23 mouse cellular contexts compared by ENCODE assay signal in genomic region chr4:130352588-130352987, GRCm38 (mm10). TPM values are rescaled to one million over a fixed set of nuclear protein-coding genes. Genes with fewer than 3 reads are reported as not detected.
A peak's percentile ranks its signal among the peaks of the same experiment; 100 is the strongest.
DNase-seq lines count a peak whose midpoint lies in the region; ATAC-seq and TF ChIP-seq lines count a peak whose summit lies in the region.
"Had no signal": no experiment of that assay in that cellular context is flagged by ENCODE, and none has a peak within 500 bp of the region (broad histone marks: within the 10 kb centered on the region; RNA-seq: fewer than 3 reads in every experiment).

No protein-coding gene starts in this region.

- in situ Hi-C loops in CH12.LX (cut with MboI; ENCODE audit: low pct_ligation_motif_present, low pct_unique_long_range_greater_than_20kb, low sequenced_read_pairs): no loop called here

- TF ChIP-seq POLR2A in kidney, adult 2 months (IDR thresholded peaks at IDR 0.05; ENCODE audit: low read depth, low read length): no peak
- TF ChIP-seq POLR2A in CH12.LX (IDR thresholded peaks at IDR 0.05; ENCODE audit: low read depth, low read length): no peak
- TF ChIP-seq POLR2A in cerebellum, adult 2 months (IDR thresholded peaks at IDR 0.05; ENCODE audit: borderline replicate concordance, insufficient read depth, low read length): no peak

- H3K27ac ChIP-seq in kidney, adult 2 months (ENCODE audit: insufficient read depth, low read depth, low read length): no peak overlapping the region
- H3K27ac ChIP-seq in kidney, embryonic 14.5 days (ENCODE audit: low read depth, low read length): no peak overlapping the region
- H3K27ac ChIP-seq in CH12.LX (ENCODE audit: insufficient read depth, low read depth): no peak overlapping the region
- H3K27ac ChIP-seq in intestine, postnatal 0 days (ENCODE audit: low read depth, low read length): no peak overlapping the region; the same call in 1 of the 2 replicates
- no peak overlapping the region for H3K27ac ChIP-seq in stomach, postnatal 0 days (replicated peaks)
- H3K27ac ChIP-seq in cerebellum, adult 2 months (ENCODE audit: insufficient read depth, low read length): no peak overlapping the region
- H3K27ac ChIP-seq: embryonic facial prominence, embryonic 12.5 days; forebrain, embryonic 15.5 days; hindbrain, embryonic 12.5 days had no signal

- dilution Hi-C loops in CH12.LX (cut with MboI; ENCODE audit: extremely low pct_ligation_motif_present, extremely low pct_unique_long_range_greater_than_20kb, low sequenced_read_pairs): no loop called here

- H3K4me3 ChIP-seq in kidney, adult 2 months (ENCODE audit: insufficient read depth, low read depth, low read length): no peak overlapping the region
- no peak overlapping the region for H3K4me3 ChIP-seq in kidney, embryonic 14.5 days (ENCODE audit: low read length)
- no peak overlapping the region for H3K4me3 ChIP-seq in CH12.LX (replicated peaks in 1 of 3; ENCODE audit: low read depth in 2 of 3, low read length in 2 of 3, poor library complexity in 1 of 3)
- no peak overlapping the region for H3K4me3 ChIP-seq in intestine, postnatal 0 days (ENCODE audit: low read depth, low read length)
- H3K4me3 ChIP-seq in stomach, postnatal 0 days (ENCODE audit: low read depth, low read length): no peak overlapping the region
- no peak overlapping the region for H3K4me3 ChIP-seq in cerebellum, adult 2 months (replicated peaks; ENCODE audit: insufficient read depth, low read depth, low read length)
- H3K4me3 ChIP-seq: embryonic facial prominence, embryonic 12.5 days; forebrain, embryonic 15.5 days; hindbrain, embryonic 12.5 days had no signal

- no peaks in the 10 kb centered on the region for H3K4me1 ChIP-seq in kidney, adult 2 months (ENCODE audit: control insufficient read depth, insufficient read depth, low read length)
- no peaks in the 10 kb centered on the region for H3K4me1 ChIP-seq in kidney, embryonic 14.5 days (ENCODE audit: control insufficient read depth, insufficient read depth, low read length)
- peaks cover 0 to 15% of the 10 kb centered on the region in 2 experiments; a peak in 2 of 4 replicates for H3K4me1 ChIP-seq in CH12.LX (ENCODE audit: control insufficient read depth in 1 of 2, insufficient read depth in 2 of 2)
- no peaks in the 10 kb centered on the region for H3K4me1 ChIP-seq in intestine, postnatal 0 days (replicated peaks; ENCODE audit: control insufficient read depth, insufficient read depth, low read length)
- no peaks in the 10 kb centered on the region for H3K4me1 ChIP-seq in stomach, postnatal 0 days (replicated peaks; ENCODE audit: control insufficient read depth, insufficient read depth)
- H3K4me1 ChIP-seq in cerebellum, adult 2 months (ENCODE audit: control insufficient read depth, insufficient read depth, low read length): no peaks in the 10 kb centered on the region
- H3K4me1 ChIP-seq: embryonic facial prominence, embryonic 12.5 days; forebrain, embryonic 15.5 days; hindbrain, embryonic 12.5 days had no signal

- H3K27me3 ChIP-seq in kidney, adult 2 months (replicated peaks; ENCODE audit: control insufficient read depth, insufficient read depth, low read length): no peaks in the 10 kb centered on the region
- H3K27me3 ChIP-seq in kidney, embryonic 14.5 days (ENCODE audit: control insufficient read depth, insufficient read depth, low read length): no peaks in the 10 kb centered on the region
- no peaks in the 10 kb centered on the region for H3K27me3 ChIP-seq in CH12.LX (replicated peaks)
- H3K27me3 ChIP-seq in intestine, postnatal 0 days (replicated peaks; ENCODE audit: control insufficient read depth, insufficient read depth, low read length): no peaks in the 10 kb centered on the region
- H3K27me3 ChIP-seq in stomach, postnatal 0 days (ENCODE audit: control insufficient read depth, insufficient read depth, low read length): no peaks in the 10 kb centered on the region
- no peaks in the 10 kb centered on the region for H3K27me3 ChIP-seq in cerebellum, adult 2 months (ENCODE audit: control insufficient read depth, insufficient read depth, low read length)
- H3K27me3 ChIP-seq: embryonic facial prominence, embryonic 12.5 days; forebrain, embryonic 15.5 days; hindbrain, embryonic 12.5 days had no signal

- no peaks in the 10 kb centered on the region; the same call in 1 of the 2 replicates for H3K36me3 ChIP-seq in kidney, adult 2 months (ENCODE audit: control insufficient read depth, insufficient read depth, low read length)
- peaks cover 46% of the 10 kb centered on the region for H3K36me3 ChIP-seq in kidney, embryonic 14.5 days (ENCODE audit: control insufficient read depth, insufficient read depth, low read length)
- H3K36me3 ChIP-seq in CH12.LX (replicated peaks in 1 of 2; ENCODE audit: control insufficient read depth in 1 of 2, insufficient read depth in 1 of 2, low read length in 1 of 2): peaks cover 61 to 93% of the 10 kb centered on the region in 2 experiments
- H3K36me3 ChIP-seq in intestine, postnatal 0 days (ENCODE audit: control insufficient read depth, insufficient read depth): peaks cover 32% of the 10 kb centered on the region
- peaks cover 5% of the 10 kb centered on the region; the same call in 1 of the 2 replicates for H3K36me3 ChIP-seq in stomach, postnatal 0 days (ENCODE audit: control insufficient read depth, insufficient read depth, low read length)

- TF ChIP-seq EP300 in CH12.LX (IDR thresholded peaks at IDR 0.05; ENCODE audit: low read length): no peak
- TF ChIP-seq EP300 in stomach, postnatal 0 days (optimal IDR thresholded peaks at IDR 0.05): no peak

- WGBS in kidney, adult 2 months: 68% methylated on average over 7 of the region's 7 CpGs
- 82% methylated on average over 7 of the region's 7 CpGs for WGBS in kidney, embryonic 14.5 days
- WGBS in intestine, postnatal 0 days: 55% methylated on average over 7 of the region's 7 CpGs
- 73% methylated on average over 7 of the region's 7 CpGs for WGBS in stomach, postnatal 0 days
- 92% methylated on average over 7 of the region's 7 CpGs for WGBS in cerebellum, adult 2 months

- no peaks in the 10 kb centered on the region for H3K9me3 ChIP-seq in kidney, embryonic 14.5 days (ENCODE audit: control insufficient read depth, low read length)
- no peaks in the 10 kb centered on the region for H3K9me3 ChIP-seq in CH12.LX (replicated peaks; ENCODE audit: low read length)
- H3K9me3 ChIP-seq in intestine, postnatal 0 days (ENCODE audit: control insufficient read depth): no peaks in the 10 kb centered on the region
- H3K9me3 ChIP-seq in stomach, postnatal 0 days (ENCODE audit: control insufficient read depth, low read length): no peaks in the 10 kb centered on the region
- H3K9me3 ChIP-seq: embryonic facial prominence, embryonic 12.5 days; forebrain, embryonic 15.5 days; hindbrain, embryonic 12.5 days had no signal

- TF ChIP-seq CTCF in kidney, adult 2 months (conservative IDR thresholded peaks at IDR 0.05; ENCODE audit: insufficient read depth, insufficient read length, low read depth, low read length): no peak
- no peak for TF ChIP-seq CTCF in CH12.LX (conservative IDR thresholded peaks at IDR 0.05 in 1 of 2, IDR thresholded peaks at IDR 0.05 in 1 of 2; ENCODE audit: low read depth in 2 of 2, low read length in 2 of 2)
- TF ChIP-seq CTCF in intestine, postnatal 0 days (IDR thresholded peaks at IDR 0.05; ENCODE audit: low read depth): no peak
- no peak for TF ChIP-seq CTCF in stomach, postnatal 0 days (IDR thresholded peaks at IDR 0.05; ENCODE audit: low read depth)
- TF ChIP-seq CTCF in cerebellum, adult 2 months (IDR thresholded peaks at IDR 0.05; ENCODE audit: borderline replicate concordance, insufficient read depth, low read depth, low read length): no peak

- ATAC-seq in kidney, embryonic 14.5 days (ENCODE audit: low FRiP score, low TSS enrichment): no peak
- peak; percentile 94 for ATAC-seq in intestine, postnatal 0 days
- ATAC-seq in stomach, postnatal 0 days (ENCODE audit: low FRiP score, low TSS enrichment): peak; percentile 95
- ATAC-seq: CD4-positive, CD25-positive, alpha-beta regulatory T cell, adult 4 months; forebrain, embryonic 15.5 days had no signal

- TF ChIP-seq RAD21 in CH12.LX (IDR thresholded peaks at IDR 0.05; ENCODE audit: low read depth, low read length): no peak

- H3K9ac ChIP-seq in kidney, embryonic 14.5 days (ENCODE audit: low read depth, low read length): no peak overlapping the region
- no peak overlapping the region for H3K9ac ChIP-seq in CH12.LX (ENCODE audit: insufficient read depth, low read depth)
- H3K9ac ChIP-seq in intestine, postnatal 0 days (ENCODE audit: low read depth, low read length): no peak overlapping the region
- H3K9ac ChIP-seq in stomach, postnatal 0 days (ENCODE audit: low read length): no peak overlapping the region
- H3K9ac ChIP-seq: embryonic facial prominence, embryonic 12.5 days; forebrain, embryonic 15.5 days; hindbrain, embryonic 12.5 days had no signal

- H3K4me2 ChIP-seq in kidney, embryonic 14.5 days (replicated peaks; ENCODE audit: low read depth, low read length): no peak overlapping the region
- no peak overlapping the region for H3K4me2 ChIP-seq in CH12.LX (ENCODE audit: insufficient read depth, low read depth, poor library complexity, severe bottlenecking)
- no peak overlapping the region for H3K4me2 ChIP-seq in intestine, postnatal 0 days (replicated peaks; ENCODE audit: low read depth)
- no peak overlapping the region for H3K4me2 ChIP-seq in stomach, postnatal 0 days (replicated peaks; ENCODE audit: low read depth)
- H3K4me2 ChIP-seq: embryonic facial prominence, embryonic 12.5 days; forebrain, embryonic 15.5 days; hindbrain, embryonic 12.5 days had no signal

- DNase-seq in kidney, adult 2 months: peak; percentile 32
- DNase-seq in CH12.LX (ENCODE audit: extremely low read depth): peak; percentile 24
- peak; percentile 73 for DNase-seq in stomach, postnatal 0 days (ENCODE audit: low spot score)
- DNase-seq in left cerebral cortex, postnatal 14 days (ENCODE audit: low spot score in 2 of 2): no peak
- no peak for DNase-seq in cerebellum, adult 2 months
- DNase-seq: adrenal gland, postnatal 10 days; B cell, adult 2 months; cerebellum, adult 11 months; cerebellum, adult 9-10 months; cerebellum, postnatal 25 days; gastrocnemius, postnatal 36 days; heart, adult 11 months; heart, postnatal 10 days; heart, postnatal 4 days had no signal

- peaks cover 6% of the 10 kb centered on the region for H3K79me2 ChIP-seq in CH12.LX (replicated peaks; ENCODE audit: control insufficient read depth, extremely low read depth, insufficient read depth, poor library complexity, severe bottlenecking)

- intact Hi-C loops in left cerebral cortex, postnatal 14 days (cut with DNase I): no loop called here

RNA-seq across cellular contexts. Expression of gene Zcchc17, which starts 7.2 kb away (rescaled TPM):
- 21.1 and 22.7 TPM in 2 replicates for polyA plus RNA-seq in kidney, adult 2 months (2012; rRNA removed)
- polyA plus RNA-seq in kidney, embryonic 14.5 days (2014; fragmentation: Nextera tagmentation; extraction: Ambion mirVana): 74.2 and 90.7 TPM in 2 replicates
- total RNA-seq in CH12.LX (2012; rRNA removed): 31.7 and 42.6 TPM in 2 replicates
- 51.8 and 54.8 TPM in 2 replicates for total RNA-seq in CH12.LX (2014; rRNA removed)
- 67.7 and 87.4 TPM in 2 replicates for polyA plus RNA-seq in CH12.LX (2012; ENCODE audit: insufficient read length, low read depth)
- polyA plus RNA-seq in intestine, postnatal 0 days (2015; fragmentation: Nextera tagmentation; extraction: Ambion mirVana): 46.4 and 49.2 TPM in 2 replicates
- 44.8 and 50.4 TPM in 2 replicates for polyA plus RNA-seq in stomach, postnatal 0 days (2015; fragmentation: Nextera tagmentation; extraction: Ambion mirVana)
- 10 to 100 TPM; 57.9 to 61.8 TPM for total RNA-seq in left cerebral cortex, postnatal 14 days (2021)
- 87.9 and 89.6 TPM in 2 replicates for polyA plus RNA-seq in cerebellum, adult 2 months (2012; rRNA removed)

RNA-seq across cellular contexts. Expression of gene Snrnp40, which starts 7.3 kb away (rescaled TPM):
- polyA plus RNA-seq in kidney, adult 2 months (2012; rRNA removed): 22.1 and 23.2 TPM in 2 replicates
- 186 and 189 TPM in 2 replicates for polyA plus RNA-seq in kidney, embryonic 14.5 days (2014; fragmentation: Nextera tagmentation; extraction: Ambion mirVana)
- total RNA-seq in CH12.LX (2012; rRNA removed): 108 and 134 TPM in 2 replicates
- total RNA-seq in CH12.LX (2014; rRNA removed): 180 and 184 TPM in 2 replicates
- 128 and 157 TPM in 2 replicates for polyA plus RNA-seq in CH12.LX (2012; ENCODE audit: insufficient read length, low read depth)
- polyA plus RNA-seq in intestine, postnatal 0 days (2015; fragmentation: Nextera tagmentation; extraction: Ambion mirVana): 44.3 and 46.1 TPM in 2 replicates
- polyA plus RNA-seq in stomach, postnatal 0 days (2015; fragmentation: Nextera tagmentation; extraction: Ambion mirVana): 61.6 and 62.9 TPM in 2 replicates
- total RNA-seq in left cerebral cortex, postnatal 14 days (2021): 10 to 100 TPM; 23.5 to 26.3 TPM
- polyA plus RNA-seq in cerebellum, adult 2 months (2012; rRNA removed): 35.7 and 39.5 TPM in 2 replicates

RNA-seq across cellular contexts. Expression of gene Gm10570, which starts 44.1 kb away (rescaled TPM):
- polyA plus RNA-seq in kidney, adult 2 months (2012; rRNA removed): 0.25 and 0.62 TPM in 2 replicates
- not detected in 2 replicates for polyA plus RNA-seq in kidney, embryonic 14.5 days (2014; fragmentation: Nextera tagmentation; extraction: Ambion mirVana)
- not detected in 2 replicates for total RNA-seq in CH12.LX (2012; rRNA removed)
- not detected in 2 replicates for total RNA-seq in CH12.LX (2014; rRNA removed)
- polyA plus RNA-seq in CH12.LX (2012; ENCODE audit: insufficient read length, low read depth): not detected in 2 replicates
- polyA plus RNA-seq in intestine, postnatal 0 days (2015; fragmentation: Nextera tagmentation; extraction: Ambion mirVana): not detected in 2 replicates
- not detected in 2 replicates for polyA plus RNA-seq in stomach, postnatal 0 days (2015; fragmentation: Nextera tagmentation; extraction: Ambion mirVana)
- not detected for total RNA-seq in left cerebral cortex, postnatal 14 days (2021)
- polyA plus RNA-seq in cerebellum, adult 2 months (2012; rRNA removed): 1.6 and 1.7 TPM in 2 replicates
- total RNA-seq: adrenal gland, postnatal 4 days; MEL had no signal
- polyA plus RNA-seq: CD4-positive, CD25-positive, alpha-beta regulatory T cell, adult 4 months; embryonic facial prominence, embryonic 12.5 days; forebrain, embryonic 11.5 days had no signal

RNA-seq across cellular contexts. Expression of gene Fabp3, which starts 44.2 kb away (rescaled TPM):
- polyA plus RNA-seq in kidney, adult 2 months (2012; rRNA removed): 235 and 321 TPM in 2 replicates
- 15.7 and 16.0 TPM in 2 replicates for polyA plus RNA-seq in kidney, embryonic 14.5 days (2014; fragmentation: Nextera tagmentation; extraction: Ambion mirVana)
- total RNA-seq in CH12.LX (2012; rRNA removed): not detected in 2 replicates
- not detected in 2 replicates for total RNA-seq in CH12.LX (2014; rRNA removed)
- polyA plus RNA-seq in CH12.LX (2012; ENCODE audit: insufficient read length, low read depth): 0.38 TPM in 1 of 2 replicates, not detected in the other
- 5.0 and 7.1 TPM in 2 replicates for polyA plus RNA-seq in intestine, postnatal 0 days (2015; fragmentation: Nextera tagmentation; extraction: Ambion mirVana)
- polyA plus RNA-seq in stomach, postnatal 0 days (2015; fragmentation: Nextera tagmentation; extraction: Ambion mirVana): 74.2 and 83.8 TPM in 2 replicates
- total RNA-seq in left cerebral cortex, postnatal 14 days (2021): 100 to 1,000 TPM; 198 to 207 TPM
- 196 and 220 TPM in 2 replicates for polyA plus RNA-seq in cerebellum, adult 2 months (2012; rRNA removed)
- total RNA-seq: MEL had no signal
- polyA plus RNA-seq: CD4-positive, CD25-positive, alpha-beta regulatory T cell, adult 4 months had no signal

Comparison
In these comparisons a context has a peak if more than half of its experiments do, and no peak if none do; other contexts are left out.
1. DNase-seq: peak in kidney, adult 2 months (single experiment), CH12.LX (single experiment) and stomach, postnatal 0 days (single experiment); none in left cerebral cortex, postnatal 14 days (0 of 2) and cerebellum, adult 2 months (0 of 2).